Mouse (Mus musculus): Measurements from ENCODE around the gene Ccn5.

DNA sequence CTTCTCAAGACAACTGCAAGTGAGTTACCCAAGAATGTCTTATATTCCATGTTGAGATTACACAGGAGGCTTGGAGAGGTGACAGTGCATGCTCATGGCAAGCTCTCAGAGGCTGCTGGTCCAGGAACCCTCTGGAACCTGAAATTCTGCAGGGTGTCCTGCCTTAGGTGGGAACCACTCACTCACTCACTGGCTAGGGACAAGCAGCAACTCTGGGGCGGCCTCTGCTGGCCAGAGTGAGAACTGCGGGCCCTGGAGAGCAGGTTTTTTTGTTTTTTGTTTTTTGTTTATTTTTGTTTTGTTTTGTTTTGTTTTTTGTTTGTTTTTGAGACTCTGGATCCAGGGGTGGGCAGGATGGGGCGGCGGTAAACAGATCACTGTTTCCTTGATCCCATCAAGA is 2.6 kb downstream of the Ccn5 start:
- TF ChIP-seq CTCF (IDR thresholded peaks at IDR 0.05; ENCODE audit: extremely low read depth, insufficient read length, insufficient replicate concordance, low read depth, low read length) (peak; percentile 94), POLR2A (IDR thresholded peaks at IDR 0.05; ENCODE audit: low read depth, low read length) (no peak)
